Mouse (Mus musculus): ENCODE data around the gene Hoxd11. TPM values are rescaled to one million over a fixed set of nuclear protein-coding genes. Genes with fewer than 3 reads are reported as not detected.

Hoxd11 gene
- total RNA-seq, 1 experiment from 2014 or later: not detected

DNA sequence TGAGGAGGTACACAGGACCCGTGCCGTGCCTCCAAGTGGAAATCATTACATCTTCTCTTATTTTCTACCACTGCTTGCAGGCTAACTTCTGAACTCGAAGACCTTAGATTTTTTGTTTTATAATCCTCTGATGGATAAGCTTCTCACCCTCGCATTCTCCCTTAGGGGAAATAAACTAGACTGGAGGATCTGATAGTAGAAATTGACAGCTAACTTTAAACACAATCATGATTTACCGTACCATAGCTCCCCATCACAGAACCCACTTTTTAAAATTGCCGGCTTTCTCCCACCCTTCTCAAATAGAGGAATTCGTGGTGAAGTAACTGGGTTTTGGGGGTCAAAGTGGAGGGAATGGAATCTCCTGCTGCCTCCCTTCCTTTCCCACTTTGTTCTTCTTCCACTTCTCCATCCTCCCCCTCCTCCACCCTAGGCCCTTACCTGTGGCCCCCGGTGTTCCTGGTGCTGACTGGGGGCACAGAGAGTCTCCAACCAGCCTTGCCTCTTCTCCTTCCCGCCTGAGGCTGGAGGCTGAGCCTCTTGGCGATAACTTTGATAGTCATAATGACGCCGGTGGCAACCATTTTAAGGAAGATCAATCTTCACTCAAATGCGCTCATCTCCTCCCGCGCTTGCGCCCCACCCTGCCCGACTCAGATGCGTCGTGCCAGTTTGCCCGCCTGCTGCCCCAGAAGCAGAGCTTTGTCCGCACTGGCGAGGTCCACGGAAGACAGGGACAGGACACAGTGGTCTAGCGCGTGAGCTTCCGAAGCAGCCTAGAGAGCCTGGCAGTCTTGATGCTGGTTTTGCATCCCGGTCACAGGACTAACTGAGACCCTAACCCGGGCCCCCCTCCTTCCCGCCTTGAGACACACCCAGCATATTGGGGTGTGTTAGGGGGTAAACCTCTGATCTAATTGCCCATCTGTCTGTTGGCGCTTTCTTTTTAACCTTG lies 18.7 kb upstream of the Hoxd11 start:
- no peak for ATAC-seq (ENCODE audit: extremely low read depth, insufficient number of reproducible peaks, low FRiP score, poor library complexity, severe bottlenecking)

DNA sequence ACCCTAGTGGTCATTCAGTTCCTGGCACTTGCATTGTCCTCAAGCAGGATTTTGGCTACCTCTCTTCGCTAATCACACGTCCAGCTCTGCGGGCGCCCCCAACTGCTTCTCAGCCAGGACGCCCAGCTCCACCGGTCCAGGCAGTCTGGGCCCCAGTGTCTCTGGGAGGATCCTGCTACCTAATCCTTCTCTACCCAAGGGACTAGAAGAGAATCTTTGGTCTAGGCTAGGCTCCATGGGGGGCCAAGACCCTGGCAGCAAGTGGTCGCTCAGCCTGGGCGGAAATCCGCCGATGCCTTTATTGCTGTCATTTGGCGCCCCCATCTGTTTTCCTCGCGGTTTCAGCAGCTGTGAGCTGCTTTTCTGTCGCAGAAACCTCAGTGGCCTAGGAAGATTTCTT lies 17.7 kb upstream of the Hoxd11 start:
- ATAC-seq (ENCODE audit: extremely low read depth, insufficient number of reproducible peaks, low FRiP score, poor library complexity, severe bottlenecking): no peak

DNA sequence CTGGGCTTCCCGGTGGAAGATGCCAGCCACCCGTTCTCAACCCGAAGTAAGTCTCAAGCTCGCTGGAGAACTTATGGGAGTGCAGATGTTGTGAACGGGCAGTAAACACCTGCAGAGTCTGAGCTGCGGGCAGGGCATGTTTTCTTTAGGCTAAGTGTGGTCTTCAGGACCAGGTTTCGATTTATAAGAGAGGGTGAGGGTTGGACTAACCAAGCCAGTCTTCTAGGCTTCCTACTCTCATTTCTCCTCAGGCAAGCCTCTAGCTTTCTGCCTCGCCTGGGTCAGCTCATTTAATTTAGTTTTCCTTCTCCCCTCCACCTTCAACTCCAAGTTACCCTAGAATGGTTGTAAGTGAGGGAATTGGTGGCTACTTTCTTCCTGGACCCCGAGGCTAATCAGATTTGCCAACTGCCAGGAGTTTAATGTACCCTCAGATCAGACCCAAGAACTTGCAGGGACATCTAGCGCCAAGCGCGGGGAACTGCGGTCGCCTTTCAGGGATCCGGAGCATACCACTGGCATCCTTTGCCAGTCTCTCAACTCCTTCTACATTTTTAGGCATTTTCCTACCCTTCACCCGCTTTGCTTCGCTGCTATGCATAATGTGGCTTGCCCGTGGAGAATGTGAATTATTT lies 15.9 kb upstream of the Hoxd11 start:
- no peak for ATAC-seq (ENCODE audit: extremely low read depth, insufficient number of reproducible peaks, low FRiP score, poor library complexity, severe bottlenecking)

DNA sequence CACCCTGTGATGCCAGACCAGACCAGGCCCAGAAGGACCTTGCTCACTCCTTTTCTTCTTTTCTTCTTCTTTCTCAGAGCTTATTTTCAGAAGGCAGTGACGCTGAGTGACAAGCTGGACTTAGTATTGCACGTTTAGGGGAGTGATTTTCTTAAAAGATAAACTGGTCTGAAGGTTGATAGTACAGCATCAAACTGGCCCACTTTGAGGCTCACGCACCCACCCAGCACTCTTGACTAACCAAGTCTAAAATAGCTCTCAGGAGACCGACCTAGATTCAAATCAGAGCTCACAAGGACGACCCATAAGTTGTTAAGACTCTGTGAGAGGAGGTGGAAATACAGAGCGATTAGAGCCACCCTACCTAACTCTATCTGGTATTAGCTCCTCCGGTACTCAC lies 12.9 kb upstream of the Hoxd11 start:
- ATAC-seq (ENCODE audit: extremely low read depth, insufficient number of reproducible peaks, low FRiP score, poor library complexity, severe bottlenecking): no peak

DNA sequence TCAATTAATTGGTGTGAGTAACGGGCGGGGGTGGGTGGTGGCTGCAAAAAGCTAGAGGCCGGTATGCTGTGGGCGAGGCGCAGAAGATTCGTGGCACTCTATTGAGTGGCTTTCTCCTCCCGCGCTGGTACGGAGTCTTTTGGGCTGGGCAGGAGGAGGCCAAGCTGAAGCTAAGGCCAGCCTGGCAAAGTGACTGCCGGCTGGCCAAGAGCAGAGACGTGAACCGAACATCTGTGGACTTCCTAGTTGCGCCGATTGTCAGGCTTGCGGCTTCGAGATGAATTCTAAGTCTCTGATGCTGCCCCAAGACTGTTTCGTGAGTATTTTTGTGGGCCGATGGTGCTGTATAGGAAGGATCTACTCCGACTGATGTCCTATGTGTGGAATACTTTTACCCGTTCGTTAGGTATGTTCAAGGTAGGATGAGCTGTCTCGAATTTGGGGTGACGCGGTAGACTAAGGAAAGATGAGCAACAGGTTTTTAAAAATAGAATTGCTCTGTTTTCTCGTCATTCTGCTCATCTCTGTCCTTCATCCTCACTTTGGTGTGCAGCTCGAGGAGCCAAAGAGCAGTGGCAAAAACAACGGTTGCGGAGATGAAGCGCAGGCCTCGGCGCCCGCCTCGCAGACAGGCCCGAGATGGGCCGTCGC lies 12.0 kb upstream of the Hoxd11 start:
- no peak for ATAC-seq (ENCODE audit: extremely low read depth, insufficient number of reproducible peaks, low FRiP score, poor library complexity, severe bottlenecking)

DNA sequence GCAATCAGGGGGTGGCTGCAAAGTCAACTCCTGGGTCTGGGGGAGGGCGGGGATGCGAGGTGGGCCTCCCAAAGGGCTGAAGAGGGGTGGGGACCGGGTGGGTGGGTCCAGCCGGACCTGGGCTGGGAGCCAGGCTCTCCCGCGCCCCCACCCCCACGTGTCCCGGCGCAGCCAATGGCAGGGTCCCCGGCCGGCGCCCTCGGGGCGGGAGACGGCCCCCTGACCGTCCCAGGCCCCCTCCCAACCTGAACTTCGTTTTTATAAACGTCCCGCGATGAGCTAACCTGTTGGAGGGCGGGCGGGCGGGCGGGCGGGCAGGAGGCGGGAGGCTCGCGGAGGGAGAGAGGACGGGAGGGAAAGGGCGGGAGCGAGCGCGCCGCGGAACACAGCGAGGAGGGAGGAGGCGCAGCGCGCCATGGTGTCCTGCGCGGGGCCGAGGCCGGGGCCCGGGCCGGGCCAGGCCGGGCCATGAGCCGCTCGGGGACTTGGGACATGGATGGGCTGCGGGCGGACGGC lies 11.5 kb upstream of the Hoxd11 start, which contains the start of gene Hoxd13:
Hoxd13 (plus strand) TSS at position 469 of the 516 bp plus-strand sequence.
- ATAC-seq (ENCODE audit: extremely low read depth, insufficient number of reproducible peaks, low FRiP score, poor library complexity, severe bottlenecking): no peak

DNA sequence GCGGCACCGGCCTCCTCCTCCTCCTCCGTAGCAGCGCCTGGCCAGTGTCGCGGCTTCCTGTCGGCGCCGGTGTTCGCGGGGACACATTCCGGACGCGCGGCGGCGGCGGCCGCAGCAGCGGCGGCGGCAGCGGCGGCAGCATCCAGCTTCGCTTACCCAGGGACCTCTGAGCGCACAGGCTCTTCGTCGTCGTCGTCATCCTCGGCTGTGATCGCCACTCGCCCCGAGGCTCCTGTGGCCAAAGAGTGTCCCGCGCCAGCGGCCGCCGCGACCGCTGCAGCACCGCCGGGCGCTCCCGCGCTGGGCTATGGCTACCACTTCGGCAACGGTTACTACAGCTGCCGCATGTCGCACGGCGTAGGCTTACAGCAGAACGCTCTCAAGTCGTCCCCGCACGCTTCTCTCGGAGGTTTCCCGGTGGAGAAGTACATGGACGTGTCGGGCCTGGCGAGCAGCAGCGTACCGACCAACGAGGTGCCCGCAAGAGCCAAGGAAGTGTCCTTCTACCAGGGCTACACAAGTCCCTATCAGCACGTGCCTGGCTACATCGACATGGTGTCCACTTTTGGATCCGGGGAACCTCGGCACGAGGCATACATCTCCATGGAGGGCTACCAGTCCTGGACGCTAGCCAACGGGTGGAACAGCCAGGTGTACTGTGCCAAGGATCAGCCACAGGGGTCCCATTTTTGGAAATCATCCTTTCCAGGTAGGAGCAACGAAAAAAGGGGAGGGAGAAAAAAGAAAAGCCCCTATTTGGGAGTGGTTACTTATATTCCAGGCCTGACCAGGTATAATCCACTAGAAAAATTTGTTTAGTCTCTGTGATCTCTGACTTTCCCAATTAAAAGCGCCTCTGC lies 10.8 kb upstream of the Hoxd11 start:
- ATAC-seq (ENCODE audit: extremely low read depth, insufficient number of reproducible peaks, low FRiP score, poor library complexity, severe bottlenecking): no peak

DNA sequence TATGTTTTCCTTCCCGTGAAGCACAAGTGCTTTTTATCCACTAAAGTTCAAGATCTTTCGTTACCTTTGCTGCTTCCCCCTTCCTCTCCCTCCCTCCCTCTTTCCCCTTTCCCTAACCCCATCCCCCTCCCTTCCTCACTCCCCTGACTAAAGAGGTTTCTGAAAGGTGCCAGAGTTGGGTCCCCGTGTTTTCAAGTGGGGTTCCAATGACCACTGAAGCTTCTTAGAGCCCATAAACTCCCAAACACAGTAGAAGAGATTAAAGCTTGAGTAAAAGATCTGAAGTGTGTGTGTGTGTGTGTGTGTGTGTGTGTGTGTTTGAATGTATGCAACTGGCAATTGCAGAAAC lies 10.2 kb upstream of the Hoxd11 start:
- ATAC-seq (ENCODE audit: extremely low read depth, insufficient number of reproducible peaks, low FRiP score, poor library complexity, severe bottlenecking): no peak

DNA sequence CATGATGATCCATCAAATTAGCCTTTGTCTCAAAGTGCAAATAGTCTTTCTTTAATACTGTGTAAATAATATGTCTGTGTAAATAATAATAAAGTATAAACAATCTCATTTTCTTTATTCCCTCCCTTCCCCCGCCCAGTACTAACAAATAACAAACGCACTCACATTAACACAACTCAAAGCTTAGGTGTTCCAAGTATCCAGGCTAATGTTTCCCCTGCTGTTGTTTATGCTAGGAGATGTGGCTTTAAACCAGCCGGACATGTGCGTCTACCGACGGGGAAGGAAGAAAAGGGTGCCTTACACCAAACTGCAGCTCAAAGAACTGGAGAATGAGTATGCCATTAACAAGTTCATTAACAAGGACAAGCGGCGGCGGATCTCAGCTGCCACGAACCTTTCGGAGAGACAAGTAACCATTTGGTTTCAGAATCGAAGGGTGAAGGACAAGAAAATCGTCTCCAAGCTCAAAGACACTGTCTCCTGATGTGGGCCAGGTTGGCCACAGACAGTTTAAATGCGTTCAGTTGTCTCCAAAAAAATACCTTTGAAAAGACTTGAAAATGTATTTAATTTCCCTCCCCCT lies 9.6 kb upstream of the Hoxd11 start:
- ATAC-seq (ENCODE audit: extremely low read depth, insufficient number of reproducible peaks, low FRiP score, poor library complexity, severe bottlenecking): no peak

DNA sequence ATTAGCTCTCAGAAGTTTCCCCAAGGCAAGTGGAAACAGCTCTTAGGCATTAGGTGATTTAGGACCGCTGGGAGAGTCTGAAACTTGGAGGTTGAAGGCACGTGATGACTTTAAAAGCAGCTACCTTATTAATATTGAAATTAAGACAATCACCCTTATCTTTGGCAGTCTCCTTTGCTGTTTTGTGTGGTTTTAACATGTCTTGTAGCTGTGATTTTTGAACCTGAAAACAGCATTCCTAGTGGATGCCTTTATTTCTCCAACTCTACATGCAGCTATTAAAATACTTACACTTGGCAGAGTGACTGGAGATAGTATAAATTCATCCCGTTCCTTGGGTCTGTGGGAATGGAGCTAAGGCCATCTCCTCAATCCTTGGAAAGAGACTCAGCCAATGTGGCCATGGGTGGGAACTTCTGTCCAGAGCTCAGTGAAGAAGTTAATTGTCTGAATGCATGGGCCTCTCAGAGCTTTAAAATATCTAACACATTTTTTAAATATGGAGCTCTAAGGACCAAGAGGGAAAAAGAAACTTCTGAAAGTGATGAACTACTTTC lies 8.6 kb upstream of the Hoxd11 start:
- no peak for ATAC-seq (ENCODE audit: extremely low read depth, insufficient number of reproducible peaks, low FRiP score, poor library complexity, severe bottlenecking)

DNA sequence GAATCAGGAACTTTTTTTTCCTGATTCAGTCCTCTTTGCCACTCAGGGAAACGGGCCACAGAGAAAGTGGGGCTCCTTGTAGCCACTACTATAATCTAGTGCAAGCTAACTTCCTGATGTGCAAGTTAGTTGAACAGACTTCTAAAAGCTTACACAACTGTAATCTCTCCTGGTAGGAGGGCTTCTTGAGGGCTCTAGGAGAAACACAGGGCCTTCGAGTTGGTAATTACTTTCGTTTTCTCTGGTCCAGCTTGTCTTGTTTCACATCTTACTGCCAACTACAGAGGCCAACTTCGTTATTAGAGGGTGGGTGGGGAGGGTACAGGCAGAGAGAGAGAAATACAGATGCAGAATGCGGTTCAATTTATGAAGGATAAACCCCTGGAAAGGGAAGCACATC lies 7.5 kb upstream of the Hoxd11 start:
- no peak for ATAC-seq (ENCODE audit: extremely low read depth, insufficient number of reproducible peaks, low FRiP score, poor library complexity, severe bottlenecking)

DNA sequence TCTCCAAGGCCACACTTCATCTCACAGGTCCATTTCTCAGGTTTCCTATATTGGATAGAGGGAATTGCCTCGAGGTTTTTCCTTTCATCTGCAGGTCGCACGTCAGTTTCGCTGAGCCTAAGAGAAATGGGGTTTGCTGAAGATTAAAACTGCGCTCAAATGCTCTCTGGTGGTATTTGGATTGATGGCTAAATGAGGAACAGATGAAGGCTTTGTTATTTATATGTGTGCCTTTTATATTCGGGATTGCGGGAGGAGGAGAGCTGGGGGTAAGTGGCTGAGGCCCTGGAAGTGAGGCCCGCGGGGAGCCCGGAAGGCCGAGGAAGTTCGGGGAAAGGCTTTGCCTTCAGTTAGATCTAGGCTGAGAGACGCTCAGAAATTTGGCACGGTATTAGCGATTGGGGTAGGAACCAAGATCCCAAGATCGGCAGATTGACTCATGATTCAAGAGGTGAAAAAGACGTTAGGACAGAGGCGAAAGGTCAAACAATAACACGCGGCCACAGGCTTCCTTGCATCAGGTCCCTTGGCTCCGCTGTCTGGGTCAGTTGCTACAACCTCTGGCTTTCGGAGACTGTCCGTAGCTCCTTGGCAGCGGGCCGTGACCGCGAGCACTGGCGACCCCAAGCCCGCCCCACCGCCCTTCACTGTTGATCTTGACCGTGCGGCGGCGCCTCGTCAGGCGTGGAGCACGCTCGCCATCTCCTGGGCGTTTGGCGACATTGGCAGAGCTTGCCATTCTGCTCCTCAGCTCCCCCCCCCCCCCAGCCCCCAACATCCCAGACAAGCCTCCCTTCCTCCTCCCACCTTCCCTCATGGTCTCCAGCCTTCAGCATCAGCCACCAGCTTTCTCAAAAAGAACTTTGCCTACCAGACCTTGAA lies 6.6 kb upstream of the Hoxd11 start:
- peak; percentile 55; the same call in 1 of the 2 replicates for ATAC-seq (ENCODE audit: extremely low read depth, insufficient number of reproducible peaks, low FRiP score, poor library complexity, severe bottlenecking)

DNA sequence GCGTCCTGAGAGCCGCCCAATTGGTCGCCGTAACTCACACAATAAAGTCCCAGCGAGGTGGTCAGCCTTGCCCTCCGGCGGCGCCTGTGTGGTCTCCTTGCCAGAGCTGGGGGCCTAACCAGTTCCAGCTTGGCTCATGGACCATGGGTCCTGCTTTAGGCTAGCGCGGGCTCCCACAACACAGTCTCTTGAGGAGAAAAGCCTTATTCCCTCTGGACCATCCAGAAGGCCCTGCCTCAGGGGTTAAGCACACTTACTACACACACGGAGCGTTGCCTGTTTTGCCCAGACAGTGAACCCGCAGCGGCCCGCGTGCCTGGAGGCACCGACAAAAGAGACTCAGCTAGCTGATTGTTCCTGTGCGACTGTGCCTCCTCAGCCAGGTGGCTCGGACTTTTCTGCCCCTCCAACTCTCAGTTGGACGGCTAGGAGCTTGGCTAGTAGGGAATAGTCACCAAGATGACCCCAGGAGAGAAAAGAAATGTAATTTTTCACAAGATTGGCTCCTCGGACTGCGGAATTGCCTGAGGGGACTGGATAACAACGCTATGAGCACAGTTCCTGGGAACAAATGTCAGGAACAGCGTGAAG lies 5.4 kb upstream of the Hoxd11 start:
- no peak for ATAC-seq (ENCODE audit: extremely low read depth, insufficient number of reproducible peaks, low FRiP score, poor library complexity, severe bottlenecking)

DNA sequence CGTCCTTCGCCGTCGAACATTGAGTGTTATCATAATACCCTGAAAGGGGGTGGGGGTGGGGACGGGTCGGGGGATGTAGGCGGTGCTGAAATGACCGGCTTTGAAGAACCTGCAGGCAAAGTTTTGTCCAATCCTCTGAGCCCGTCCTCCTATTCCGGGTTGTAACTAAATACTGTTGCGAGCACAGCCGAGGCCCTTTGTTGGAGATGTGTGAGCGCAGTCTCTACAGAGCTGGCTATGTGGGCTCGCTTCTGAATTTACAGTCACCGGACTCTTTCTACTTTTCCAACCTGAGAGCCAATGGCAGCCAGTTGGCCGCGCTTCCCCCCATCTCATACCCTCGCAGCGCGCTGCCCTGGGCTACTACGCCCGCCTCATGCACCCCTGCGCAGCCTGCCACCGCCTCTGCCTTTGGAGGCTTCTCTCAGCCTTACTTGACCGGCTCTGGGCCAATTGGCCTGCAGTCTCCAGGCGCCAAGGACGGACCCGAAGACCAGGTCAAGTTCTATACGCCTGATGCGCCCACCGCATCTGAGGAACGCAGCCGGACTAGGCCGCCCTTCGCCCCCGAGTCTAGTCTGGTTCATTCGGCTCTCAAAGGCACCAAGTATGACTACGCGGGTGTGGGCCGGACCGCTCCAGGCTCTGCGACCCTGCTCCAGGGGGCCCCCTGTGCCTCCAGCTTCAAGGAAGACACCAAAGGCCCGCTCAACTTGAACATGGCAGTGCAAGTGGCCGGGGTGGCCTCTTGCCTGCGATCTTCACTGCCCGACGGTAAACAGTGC lies 4.3 kb upstream of the Hoxd11 start, which contains the start of gene Hoxd12:
Hoxd12 (plus strand) TSS at position 133 of the 785 bp plus-strand sequence.
- no peak for ATAC-seq (ENCODE audit: extremely low read depth, insufficient number of reproducible peaks, low FRiP score, poor library complexity, severe bottlenecking)

DNA sequence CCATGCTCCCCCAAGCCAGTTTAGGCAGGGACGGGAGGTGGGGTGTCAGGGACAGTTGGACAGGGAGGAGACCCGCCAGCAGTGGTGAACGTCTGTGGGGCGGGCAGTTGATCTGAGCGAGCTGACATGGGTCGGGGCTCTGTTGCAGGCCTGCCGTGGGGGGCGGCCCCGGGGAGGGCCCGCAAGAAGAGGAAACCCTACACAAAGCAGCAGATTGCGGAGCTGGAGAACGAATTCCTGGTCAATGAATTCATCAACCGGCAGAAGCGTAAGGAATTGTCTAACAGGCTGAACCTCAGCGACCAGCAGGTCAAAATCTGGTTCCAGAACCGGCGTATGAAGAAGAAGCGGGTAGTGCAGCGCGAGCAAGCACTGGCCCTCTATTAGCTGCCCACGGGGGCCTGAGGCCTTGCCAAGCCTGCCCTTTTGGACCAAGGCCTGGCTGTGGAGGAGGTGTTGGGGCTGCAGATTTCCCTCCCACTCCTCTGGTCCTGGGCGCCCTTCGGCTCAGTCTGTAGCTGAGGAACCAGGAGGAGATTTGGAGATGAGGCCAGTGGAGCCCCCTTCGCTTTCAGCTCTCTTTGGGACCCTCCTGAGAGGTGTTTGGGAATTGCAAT lies 3.6 kb upstream of the Hoxd11 start:
- ATAC-seq (ENCODE audit: extremely low read depth, insufficient number of reproducible peaks, low FRiP score, poor library complexity, severe bottlenecking): no peak

All from neutrophil, adult 5-6 weeks (primary cell).